Mouse (Mus musculus): Measurements from ENCODE around the gene Ttll11. TPM values are rescaled to one million over a fixed set of nuclear protein-coding genes. Genes with fewer than 3 reads are reported as not detected.

The Ttll11 gene
- polyA plus RNA-seq, 1 experiment: 0.01 TPM

DNA sequence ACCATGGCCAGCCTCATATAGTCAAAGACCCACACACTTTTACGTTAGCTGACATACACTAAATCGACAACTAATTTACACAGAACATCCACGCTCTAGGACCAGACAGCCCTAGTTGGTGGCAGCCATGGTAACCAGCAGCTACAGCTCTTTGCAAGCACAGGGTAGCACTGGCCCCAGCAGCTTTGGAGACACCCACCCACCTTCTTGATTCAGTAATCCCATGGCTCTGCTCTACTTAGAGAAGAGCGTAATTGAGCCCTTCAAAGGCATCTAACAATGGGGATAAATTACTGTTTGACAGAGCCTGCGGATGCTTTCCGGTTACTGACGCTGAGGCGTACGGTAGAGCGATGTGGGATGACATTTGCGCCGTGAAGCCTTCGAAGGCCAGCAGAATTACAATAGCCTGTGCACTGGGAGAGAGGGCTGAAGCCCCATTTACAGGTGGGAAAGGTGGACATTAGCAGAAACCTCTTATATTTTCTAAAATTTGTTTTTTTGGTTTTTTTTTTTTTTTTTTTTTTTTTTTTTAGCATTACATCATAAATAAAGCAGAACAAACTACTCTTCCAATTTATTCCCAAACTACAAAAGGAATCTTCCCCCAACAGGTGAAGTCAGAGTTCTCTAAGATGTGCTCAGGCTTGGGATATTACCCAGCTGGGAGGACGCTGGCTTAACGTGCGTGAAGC, 136.8 kb downstream of the Ttll11 start:
- Histone ChIP-seq H3K4me1 (ENCODE audit: control insufficient read depth) (no peaks in the 10 kb centered on the region; the same call in 1 of the 2 replicates), H3K4me3 (replicated peaks) (no peak overlapping the region), H3K27me3 (ENCODE audit: control insufficient read depth) (no peaks in the 10 kb centered on the region), H3K36me3 (ENCODE audit: control insufficient read depth) (no peaks in the 10 kb centered on the region), H3K9me3 (ENCODE audit: control insufficient read depth, low read length) (peaks cover 3% of the 10 kb centered on the region; the same call in 1 of the 2 replicates)
- TF ChIP-seq TAL1 (IDR thresholded peaks at IDR 0.05; ENCODE audit: low read length) (no peak), GATA1 (IDR thresholded peaks at IDR 0.05; ENCODE audit: low read length) (no peak)

DNA sequence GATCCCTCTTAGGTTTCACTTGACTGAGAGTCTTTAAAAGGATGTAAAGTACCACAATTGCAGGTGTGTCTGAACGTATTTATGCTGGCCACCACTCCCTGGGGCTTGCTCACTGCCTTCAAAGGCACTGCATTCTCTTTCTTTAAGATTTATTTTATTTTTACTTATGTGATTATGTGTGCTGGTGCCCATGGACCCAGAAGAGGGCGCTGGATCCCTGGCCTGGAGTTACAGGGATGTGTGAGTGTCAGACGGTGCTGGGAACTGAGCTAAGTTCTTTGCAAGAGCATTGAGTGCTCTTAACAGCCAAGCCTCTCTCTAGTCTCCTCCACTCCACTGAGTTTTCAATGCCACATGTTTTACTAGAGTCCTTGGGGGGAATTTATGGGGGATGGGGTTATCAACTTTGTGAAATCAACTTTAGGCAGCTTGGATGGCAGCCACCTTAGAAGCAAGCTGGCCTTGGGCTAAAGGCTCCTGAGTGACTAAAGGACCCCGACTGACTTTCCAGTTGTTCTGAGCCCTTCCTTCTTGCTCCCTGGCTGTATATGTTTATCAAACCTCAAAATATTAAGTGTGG, 137.8 kb downstream of the Ttll11 start:
- Histone ChIP-seq H3K4me1 (ENCODE audit: control insufficient read depth) (no peaks in the 10 kb centered on the region; the same call in 1 of the 2 replicates), H3K36me3 (ENCODE audit: control insufficient read depth) (peaks cover 3% of the 10 kb centered on the region), H3K27me3 (ENCODE audit: control insufficient read depth) (no peaks in the 10 kb centered on the region), H3K4me3 (replicated peaks) (no peak overlapping the region), H3K9me3 (ENCODE audit: control insufficient read depth, low read length) (peaks cover 11% of the 10 kb centered on the region)
- no peak for TF ChIP-seq TAL1 (IDR thresholded peaks at IDR 0.05; ENCODE audit: low read length)
- no peak for TF ChIP-seq GATA1 (IDR thresholded peaks at IDR 0.05; ENCODE audit: low read length)

DNA sequence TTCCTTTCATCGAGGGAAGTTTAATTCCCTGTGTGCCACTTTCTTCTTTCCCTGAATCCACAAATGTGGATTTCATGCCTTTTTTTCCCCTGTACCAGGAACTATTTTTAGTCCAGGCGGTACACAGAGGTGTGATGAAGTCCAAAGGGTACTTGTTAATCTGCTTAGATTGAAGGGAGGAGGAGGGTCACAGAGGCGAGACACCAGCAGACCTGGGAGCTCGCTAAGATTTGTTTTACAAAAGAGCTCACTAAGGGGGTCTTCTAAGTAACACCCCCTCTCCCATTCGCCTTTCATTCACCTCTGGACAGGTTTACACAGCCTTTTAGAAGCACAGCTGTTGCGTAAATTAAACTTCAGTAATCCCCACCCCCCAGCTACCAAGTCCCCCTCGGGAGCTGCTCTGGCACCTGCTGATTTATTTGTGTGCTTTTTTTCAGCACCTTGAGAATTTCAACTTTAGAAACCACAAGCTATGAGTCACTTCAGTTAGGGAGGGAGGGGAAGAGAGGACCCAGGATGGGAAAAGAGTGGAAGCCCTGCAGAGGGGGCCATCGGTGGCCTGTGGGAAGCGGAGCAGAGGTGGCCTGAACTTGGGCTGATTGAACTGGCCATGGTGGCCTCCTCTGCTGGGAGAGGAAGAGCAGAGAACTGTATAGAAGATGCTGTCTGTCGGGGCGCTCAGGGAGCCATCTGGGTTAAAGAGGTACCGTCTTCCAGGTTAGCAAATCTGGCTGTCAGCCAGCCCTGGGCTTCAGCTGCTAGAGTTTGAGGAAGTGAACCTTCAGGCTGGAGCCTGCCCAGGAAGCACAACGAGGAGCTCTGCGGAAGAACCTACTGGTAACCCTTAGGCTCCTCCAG, 138.5 kb downstream of the Ttll11 start:
- Histone ChIP-seq H3K9me3 (ENCODE audit: control insufficient read depth, low read length) (peaks cover 17% of the 10 kb centered on the region), H3K27me3 (ENCODE audit: control insufficient read depth) (no peaks in the 10 kb centered on the region), H3K4me1 (ENCODE audit: control insufficient read depth) (no peaks in the 10 kb centered on the region; the same call in 1 of the 2 replicates), H3K36me3 (ENCODE audit: control insufficient read depth) (peaks cover 3% of the 10 kb centered on the region), H3K4me3 (replicated peaks) (no peak overlapping the region)
- TF ChIP-seq GATA1 (IDR thresholded peaks at IDR 0.05; ENCODE audit: low read length) (no peak), TAL1 (IDR thresholded peaks at IDR 0.05; ENCODE audit: low read length) (no peak)

DNA sequence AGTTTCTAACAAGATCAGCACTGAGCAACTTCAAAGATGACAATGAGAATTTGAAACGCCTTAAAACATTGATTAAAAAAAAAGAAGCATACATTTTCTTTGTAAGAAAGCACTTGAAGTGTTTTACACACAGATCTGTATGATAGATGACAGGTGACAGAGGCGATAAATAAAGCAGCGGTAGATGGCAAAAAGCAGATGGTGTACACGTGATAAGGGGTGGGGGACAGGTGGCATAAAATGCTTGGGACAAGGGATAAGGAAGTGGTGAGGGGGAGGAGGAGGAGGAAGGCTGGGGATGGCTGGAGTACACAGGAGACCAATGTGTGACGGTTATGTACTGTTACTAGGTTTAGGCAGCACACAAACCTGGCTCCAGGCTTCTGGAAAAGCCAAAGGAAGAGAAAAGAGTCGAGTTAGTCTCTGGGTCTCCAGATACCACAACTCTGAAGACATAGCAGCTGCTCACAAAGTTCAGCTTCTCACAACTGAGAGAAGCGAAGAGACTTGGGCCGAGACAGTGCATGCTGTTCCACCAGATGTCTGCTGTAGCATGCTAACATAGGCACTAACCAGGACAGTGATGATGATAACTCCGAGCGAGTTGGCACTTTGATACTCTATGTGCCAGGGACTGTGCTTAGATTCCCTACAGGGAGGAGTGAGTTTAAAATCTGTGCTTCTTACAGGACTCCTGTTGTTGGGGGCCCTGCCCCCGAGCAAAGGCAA, 140.8 kb downstream of the Ttll11 start:
- Histone ChIP-seq H3K4me3 (replicated peaks) (no peak overlapping the region), H3K9me3 (ENCODE audit: control insufficient read depth, low read length) (peaks cover 20% of the 10 kb centered on the region), H3K27me3 (ENCODE audit: control insufficient read depth) (no peaks in the 10 kb centered on the region), H3K36me3 (ENCODE audit: control insufficient read depth) (peaks cover 3% of the 10 kb centered on the region), H3K4me1 (ENCODE audit: control insufficient read depth) (peaks cover 4% of the 10 kb centered on the region)
- TF ChIP-seq GATA1 (IDR thresholded peaks at IDR 0.05; ENCODE audit: low read length) (no peak), TAL1 (IDR thresholded peaks at IDR 0.05; ENCODE audit: low read length) (no peak)

DNA sequence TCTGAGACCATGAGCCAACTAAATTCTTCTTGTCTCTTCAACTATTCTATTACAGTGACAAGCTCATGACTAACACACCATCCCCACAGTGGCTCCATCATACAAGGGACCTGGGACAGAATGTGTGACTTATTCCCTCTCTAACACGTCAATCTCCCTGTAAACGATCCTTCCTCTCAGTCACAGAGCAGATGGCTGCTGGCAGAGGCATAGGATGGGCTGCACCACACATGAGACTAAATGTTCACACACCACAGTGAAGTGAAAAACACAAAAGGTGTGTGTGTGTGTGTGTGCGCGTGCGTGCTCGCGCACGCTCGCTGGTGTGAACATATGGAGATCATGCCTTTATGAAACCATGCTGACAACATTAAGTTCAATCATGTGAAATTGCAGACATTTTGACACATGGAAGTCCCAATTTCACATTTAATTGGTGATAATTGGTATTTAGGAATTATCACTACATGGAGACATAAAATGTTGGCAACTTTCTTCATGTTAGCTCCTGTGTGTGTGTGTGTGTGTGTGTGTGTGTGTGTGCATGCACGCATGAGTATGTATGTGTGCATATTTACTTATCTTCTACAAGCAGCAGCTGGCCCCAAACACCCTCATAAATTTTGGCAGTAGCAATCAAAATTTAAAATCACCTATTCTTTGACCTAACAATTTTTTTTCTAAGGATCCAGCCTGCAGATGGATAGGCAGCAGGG, 145.4 kb downstream of the Ttll11 start:
- Histone ChIP-seq H3K27me3 (ENCODE audit: control insufficient read depth) (no peaks in the 10 kb centered on the region), H3K9me3 (ENCODE audit: control insufficient read depth, low read length) (peaks cover 20% of the 10 kb centered on the region), H3K4me3 (replicated peaks) (no peak overlapping the region), H3K36me3 (ENCODE audit: control insufficient read depth) (peaks cover 3% of the 10 kb centered on the region), H3K4me1 (ENCODE audit: control insufficient read depth) (peaks cover 47% of the 10 kb centered on the region)
- TF ChIP-seq TAL1 (IDR thresholded peaks at IDR 0.05; ENCODE audit: low read length): no peak
- no peak for TF ChIP-seq GATA1 (IDR thresholded peaks at IDR 0.05; ENCODE audit: low read length)

DNA sequence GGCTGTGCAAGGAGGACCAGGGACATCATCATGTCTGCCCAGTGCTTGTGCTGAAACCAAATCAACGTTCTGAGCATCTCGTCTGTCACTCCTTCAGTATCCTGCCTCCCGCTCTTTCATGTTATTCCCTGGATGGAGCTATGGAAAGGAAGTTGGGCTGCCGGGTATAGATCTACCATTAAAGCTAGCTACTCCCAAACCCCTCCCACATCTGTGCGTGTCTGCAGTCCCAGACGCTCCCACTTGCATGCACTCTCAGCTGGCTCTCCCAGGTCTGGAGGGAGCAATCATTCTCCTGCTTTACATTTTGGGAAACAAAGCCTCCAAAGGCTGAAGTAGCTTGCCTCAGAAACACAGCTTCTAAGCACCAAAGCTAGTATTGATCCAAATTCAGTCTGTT, 146.2 kb downstream of the Ttll11 start:
- peaks cover 3% of the 10 kb centered on the region for H3K36me3 ChIP-seq (ENCODE audit: control insufficient read depth)
- TF ChIP-seq GATA1 (IDR thresholded peaks at IDR 0.05; ENCODE audit: low read length): no peak
- no peak for TF ChIP-seq TAL1 (IDR thresholded peaks at IDR 0.05; ENCODE audit: low read length)
- H3K4me1 ChIP-seq (ENCODE audit: control insufficient read depth): peaks cover 55% of the 10 kb centered on the region
- no peak overlapping the region for H3K4me3 ChIP-seq (replicated peaks)
- peaks cover 20% of the 10 kb centered on the region for H3K9me3 ChIP-seq (ENCODE audit: control insufficient read depth, low read length)
- H3K27me3 ChIP-seq (ENCODE audit: control insufficient read depth): no peaks in the 10 kb centered on the region

DNA sequence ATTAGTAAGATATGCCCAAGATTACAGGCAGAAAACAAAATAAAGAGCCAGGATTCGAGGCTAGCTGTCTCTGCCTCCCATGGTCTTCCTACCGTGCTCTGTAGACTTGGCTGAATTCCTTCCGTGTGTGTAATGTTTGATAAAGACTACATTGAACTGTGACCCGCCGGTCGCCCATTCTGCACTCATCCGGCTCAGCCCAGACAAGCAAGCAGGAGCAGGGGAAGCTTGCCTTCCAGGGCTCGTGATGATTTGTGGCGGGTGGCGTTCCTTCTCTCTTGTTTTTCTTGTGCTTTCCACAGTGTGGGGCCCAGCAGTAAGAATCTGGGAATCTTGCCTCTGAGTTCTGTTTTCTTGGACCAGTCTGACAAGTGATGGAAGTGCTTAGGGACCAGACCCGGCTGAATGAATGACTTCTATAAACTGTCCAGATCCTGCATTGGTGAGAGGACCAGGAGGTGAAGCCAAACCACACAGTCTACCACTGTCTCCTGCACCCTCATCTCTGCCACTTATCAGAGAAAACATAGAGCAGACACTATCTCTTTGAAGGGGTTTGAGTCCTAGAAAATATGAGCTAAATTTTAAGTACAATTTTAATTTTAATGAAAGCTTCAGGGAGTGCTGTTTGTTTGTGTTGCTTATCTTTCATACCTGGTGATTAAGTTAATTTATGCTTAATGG, 146.8 kb downstream of the Ttll11 start:
- peaks cover 17% of the 10 kb centered on the region for H3K9me3 ChIP-seq (ENCODE audit: control insufficient read depth, low read length)
- TF ChIP-seq GATA1 (IDR thresholded peaks at IDR 0.05; ENCODE audit: low read length) (no peak), TAL1 (IDR thresholded peaks at IDR 0.05; ENCODE audit: low read length) (no peak)
- H3K4me3 ChIP-seq (replicated peaks): no peak overlapping the region
- no peaks in the 10 kb centered on the region for H3K27me3 ChIP-seq (ENCODE audit: control insufficient read depth)
- peaks cover 3% of the 10 kb centered on the region for H3K36me3 ChIP-seq (ENCODE audit: control insufficient read depth)
- H3K4me1 ChIP-seq (ENCODE audit: control insufficient read depth): peaks cover 57% of the 10 kb centered on the region
